Mouse (Mus musculus) hindbrain, postnatal 0 days (tissue): ENCODE measurements around the gene Ulk4. TPM values are rescaled to one million over a fixed set of nuclear protein-coding genes. Genes with fewer than 3 reads are reported as not detected.

Experiments
- ATAC-seq: fragments of 200-750 bp; cut with Nextera tagmentation; 2 replicates; pipeline ENCODE4 v1.8.0; 2017; ENCODE audit warnings: mild to moderate bottlenecking, moderate TSS enrichment, moderate library complexity
- DNase-seq: peaks from one replicate; pipeline ENCODE4 v3.0.0-alpha.2; 2015; ENCODE audit warnings: low spot score
- H3K27ac ChIP-seq: fragments of 300-500 bp; sonication (generic); 2 replicates; pipeline ENCODE4 v1.5.1; 2014; ENCODE audit warnings: mild to moderate bottlenecking
- H3K27me3 ChIP-seq: fragments of 300-500 bp; sonication (generic); 2 replicates; pipeline ENCODE4 v1.6.1; 2014; ENCODE audit warnings: low read length, mixed read lengths; ENCODE audit not compliant: insufficient read depth
- H3K36me3 ChIP-seq: fragments of 300-500 bp; sonication (generic); 2 replicates; pipeline ENCODE4 v1.6.1; 2014; ENCODE audit warnings: low read length, mixed read lengths; ENCODE audit not compliant: insufficient read depth
- H3K4me1 ChIP-seq: fragments of 300-500 bp; sonication (generic); 2 replicates; pipeline ENCODE4 v1.6.1; 2014; ENCODE audit warnings: antibody characterized with exemption, low read length, mixed read lengths; ENCODE audit not compliant: insufficient read depth
- H3K4me2 ChIP-seq: fragments of 300-500 bp; sonication (generic); 2 replicates; pipeline ENCODE4 v1.6.1; 2014; ENCODE audit warnings: low read depth, mild to moderate bottlenecking, low read length, moderate library complexity, mixed read lengths
- H3K4me3 ChIP-seq: fragments of 300-500 bp; sonication (generic); 2 replicates; pipeline ENCODE4 v1.5.1; 2014; ENCODE audit warnings: low read length
- H3K9ac ChIP-seq: fragments of 300-500 bp; sonication (generic); replicated peaks from 2 replicates; pipeline ENCODE4 v1.6.1; 2014; ENCODE audit warnings: mild to moderate bottlenecking, low read length, moderate library complexity, mixed read lengths
- H3K9me3 ChIP-seq: fragments of 300-500 bp; sonication (generic); 2 replicates; pipeline ENCODE4 v1.6.1; 2016; ENCODE audit warnings: low read length, mixed read lengths
- CTCF ChIP-seq: IDR thresholded peaks from 2 replicates; pipeline ENCODE4 v1.5.1; 2016; ENCODE audit warnings: antibody characterized with exemption, control low read depth, low read depth
- WGBS: fragments of 180-500 bp; shearing (Covaris S2); extraction: QIAGEN DNeasy Blood & Tissue Kit; methylation state at CpG from one replicate; pipeline ENCODE4 v1.1.7; 2014; 5-methylcytosine and 5-hydroxymethylcytosine counted together
- polyA plus RNA-seq: library from polyadenylated mRNA; unstranded; fragments of >200 nt; fragmentation: Nextera tagmentation; extraction: Ambion mirVana; gene quantifications from 2 replicates; pipeline ENCODE4 v1.2.1, GENCODE M21; 2015
- total RNA-seq: library from RNA; depleted of rRNA; stranded (reverse); fragments of >200 nt; gene quantifications from 2 replicates; pipeline ENCODE4 v1.2.3, GENCODE M21; 2014

Ulk4 gene
- total and polyA plus RNA-seq, 2 experiments from 2014 or later, result 20.0 to 76.3 TPM

GRCm38 (mm10) chr9:121033596-121033995 is 243.4 kb downstream of the Ulk4 start:
- H3K36me3 ChIP-seq, result no peaks in the 10 kb centered on the region
- 69% methylated on average over 4 of the region's 4 CpGs for WGBS
- no peak for ATAC-seq

GRCm38 (mm10) chr9:121032322-121032964 is 244.6 kb downstream of the Ulk4 start:
- Histone ChIP-seq H3K4me3 (no peak overlapping the region), H3K27me3 (no peaks in the 10 kb centered on the region), H3K4me1 (no peaks in the 10 kb centered on the region), H3K4me2 (no peak overlapping the region), H3K36me3 (no peaks in the 10 kb centered on the region), H3K9me3 (no peaks in the 10 kb centered on the region), H3K9ac (no peak overlapping the region), H3K27ac (no peak overlapping the region)
- no peak for TF ChIP-seq CTCF
- ATAC-seq (0 out of 2 replicates have a peak, but pooled peaks have one; percentile 38), DNase-seq (no peak)
- 54% methylated on average over 10 of the region's 10 CpGs for WGBS

More at GRCm38 (mm10) chr9:121033596-121033995, 243.4 kb downstream of the Ulk4 start:
- H3K4me1 ChIP-seq, result peaks cover 8% of the 10 kb centered on the region
- H3K27me3 ChIP-seq, result no peaks in the 10 kb centered on the region
- H3K27ac ChIP-seq, result no peak overlapping the region
- no peaks in the 10 kb centered on the region for H3K9me3 ChIP-seq
- H3K9ac ChIP-seq, result no peak overlapping the region
- DNase-seq, result no peak
- H3K4me3 ChIP-seq, result no peak overlapping the region
- no peak for TF ChIP-seq CTCF
- H3K4me2 ChIP-seq, result no peak overlapping the region

- H3K9me3 ChIP-seq, result no peaks in the 10 kb centered on the region
- 39% methylated on average over 10 of the region's 10 CpGs for WGBS
- DNase-seq (no peak), ATAC-seq (no peak)
- H3K4me3 ChIP-seq, result no peak overlapping the region
- no peaks in the 10 kb centered on the region for H3K36me3 ChIP-seq
- no peak for TF ChIP-seq CTCF
- H3K27me3 ChIP-seq, result no peaks in the 10 kb centered on the region
- no peaks in the 10 kb centered on the region for H3K4me1 ChIP-seq
- H3K4me2 ChIP-seq, result no peak overlapping the region
- H3K9ac ChIP-seq, result no peak overlapping the region
- H3K27ac ChIP-seq, result no peak overlapping the region
Measured at GRCm38 (mm10) chr9:121030949-121031348, 246.0 kb downstream of the Ulk4 start.

- no peak overlapping the region for H3K9ac ChIP-seq
- peak; percentile 29; the same call in 1 of the 2 replicates for TF ChIP-seq CTCF
Measured at GRCm38 (mm10) chr9:121029786-121030185, 247.2 kb downstream of the Ulk4 start.

GRCm38 (mm10) chr9:121023526-121024264 is 253.3 kb downstream of the Ulk4 start:
- DNase-seq (peak; percentile 68), ATAC-seq (peak; percentile 84)
- no peak overlapping the region for H3K4me3 ChIP-seq
- H3K27me3 ChIP-seq, result no peaks in the 10 kb centered on the region
- H3K4me1 ChIP-seq, result 0 out of 2 replicates have a peak, but pooled peaks cover 3% of the 10 kb centered on the region
- no peak for TF ChIP-seq CTCF
- H3K4me2 ChIP-seq, result no peak overlapping the region
- H3K9me3 ChIP-seq, result no peaks in the 10 kb centered on the region
- no peak overlapping the region for H3K9ac ChIP-seq
- 71% methylated on average over 14 of the region's 14 CpGs for WGBS
- H3K36me3 ChIP-seq, result no peaks in the 10 kb centered on the region
- H3K27ac ChIP-seq, result peak overlapping the region; percentile 58; the same call in 1 of the 2 replicates

More at GRCm38 (mm10) chr9:121029786-121030185, 247.2 kb downstream of the Ulk4 start:
- ATAC-seq (no peak), DNase-seq (peak; percentile 39)
- H3K4me1 ChIP-seq, result no peaks in the 10 kb centered on the region
- H3K27me3 ChIP-seq, result no peaks in the 10 kb centered on the region
- H3K9me3 ChIP-seq, result no peaks in the 10 kb centered on the region
- H3K4me2 ChIP-seq, result no peak overlapping the region
- H3K27ac ChIP-seq, result no peak overlapping the region
- no peaks in the 10 kb centered on the region for H3K36me3 ChIP-seq
- 37% methylated on average over 9 of the region's 9 CpGs for WGBS
- no peak overlapping the region for H3K4me3 ChIP-seq

- no peak overlapping the region for H3K4me3 ChIP-seq
- no peak overlapping the region for H3K4me2 ChIP-seq
- 81% methylated on average over 11 of the region's 11 CpGs for WGBS
- no peak overlapping the region for H3K9ac ChIP-seq
- no peaks in the 10 kb centered on the region for H3K9me3 ChIP-seq
- ATAC-seq (no peak), DNase-seq (no peak)
- H3K36me3 ChIP-seq, result no peaks in the 10 kb centered on the region
- no peak for TF ChIP-seq CTCF
- no peaks in the 10 kb centered on the region for H3K27me3 ChIP-seq
- H3K4me1 ChIP-seq, result 0 out of 2 replicates have a peak, but pooled peaks cover 3% of the 10 kb centered on the region
- H3K27ac ChIP-seq, result no peak overlapping the region
Measured at GRCm38 (mm10) chr9:121020360-121020759, 256.6 kb downstream of the Ulk4 start.
